Mouse (Mus musculus): ENCODE results near the gene Itgam. TPM values are rescaled to one million over a fixed set of nuclear protein-coding genes. Genes with fewer than 3 reads are reported as not detected.

Gene Itgam
- polyA plus RNA-seq, 1 experiment = 0.25 TPM

- H3K4me3 ChIP-seq (ENCODE audit: control insufficient read depth, low read depth, low read length) = no peak overlapping the region
- H3K4me1 ChIP-seq (ENCODE audit: control insufficient read depth, insufficient read depth, low read length) = no peaks in the 10 kb centered on the region
- no peaks in the 10 kb centered on the region for H3K36me3 ChIP-seq (ENCODE audit: control insufficient read depth, insufficient read depth, low read length)
- no peak overlapping the region for H3K27ac ChIP-seq (ENCODE audit: control insufficient read depth, insufficient read depth, low read depth, low read length)
- no peaks in the 10 kb centered on the region for H3K27me3 ChIP-seq (ENCODE audit: control insufficient read depth, insufficient read depth, low read length)
- no peak for TF ChIP-seq CTCF (IDR thresholded peaks at IDR 0.05; ENCODE audit: control insufficient read depth, insufficient read depth, insufficient replicate concordance, low read depth, low read length)
- no peak for TF ChIP-seq POLR2A (IDR thresholded peaks at IDR 0.05; ENCODE audit: control insufficient read depth, low read depth, low read length)
Measured at GRCm38 (mm10) chr7:128164001-128164400, 101.6 kb downstream of the Itgam start.

- no peak overlapping the region for H3K4me3 ChIP-seq (ENCODE audit: control insufficient read depth, low read depth, low read length)
Measured at GRCm38 (mm10) chr7:128166391-128166790, 104.0 kb downstream of the Itgam start.

More at GRCm38 (mm10) chr7:128166391-128166790, 104.0 kb downstream of the Itgam start:
- Histone ChIP-seq H3K36me3 (ENCODE audit: control insufficient read depth, insufficient read depth, low read length) (no peaks in the 10 kb centered on the region), H3K27me3 (ENCODE audit: control insufficient read depth, insufficient read depth, low read length) (no peaks in the 10 kb centered on the region), H3K4me1 (ENCODE audit: control insufficient read depth, insufficient read depth, low read length) (no peaks in the 10 kb centered on the region), H3K27ac (ENCODE audit: control insufficient read depth, insufficient read depth, low read depth, low read length) (no peak overlapping the region)
- TF ChIP-seq POLR2A (IDR thresholded peaks at IDR 0.05; ENCODE audit: control insufficient read depth, low read depth, low read length) = no peak
- TF ChIP-seq CTCF (IDR thresholded peaks at IDR 0.05; ENCODE audit: control insufficient read depth, insufficient read depth, insufficient replicate concordance, low read depth, low read length) = no peak

Other genes with a start within 250 kb of the Itgam start
- 18.3 and 19.4 TPM in 2 replicates for gene Stx4a, start 238.3 kb upstream of the Itgam start, polyA plus RNA-seq (2012; rRNA removed)
- 2.2 and 2.4 TPM in 2 replicates for gene Stx1b, start 238.1 kb upstream of the Itgam start, polyA plus RNA-seq (2012; rRNA removed)
- 57.9 and 60.3 TPM in 2 replicates for gene Zfp646, start 186.4 kb upstream of the Itgam start, polyA plus RNA-seq (2012; rRNA removed)
- 3.2 TPM in 2 replicates for gene Zfp668, start 185.8 kb upstream of the Itgam start, polyA plus RNA-seq (2012; rRNA removed)
- 0.76 and 0.88 TPM in 2 replicates for gene Prss53, start 171.7 kb upstream of the Itgam start, polyA plus RNA-seq (2012; rRNA removed)
- not detected in 2 replicates for gene Gm21974, start 167.2 kb upstream of the Itgam start, polyA plus RNA-seq (2012; rRNA removed)
- 29.3 and 39.0 TPM in 2 replicates for gene Vkorc1, start 167.0 kb upstream of the Itgam start, polyA plus RNA-seq (2012; rRNA removed)
- 7.9 and 10.6 TPM in 2 replicates for gene Bckdk, start 158.6 kb upstream of the Itgam start, polyA plus RNA-seq (2012; rRNA removed)
- 98.4 and 105 TPM in 2 replicates for gene Kat8, start 150.1 kb upstream of the Itgam start, polyA plus RNA-seq (2012; rRNA removed)
- 0.26 and 4.0 TPM in 2 replicates for gene Prss8, start 132.5 kb upstream of the Itgam start, polyA plus RNA-seq (2012; rRNA removed)
- gene Prss36, start 115.9 kb upstream of the Itgam start, polyA plus RNA-seq (2012; rRNA removed) = 5.9 and 6.3 TPM in 2 replicates
- gene Fus, start 95.2 kb upstream of the Itgam start, polyA plus RNA-seq (2012; rRNA removed) = 271 and 306 TPM in 2 replicates
- 2.9 and 3.1 TPM in 2 replicates for gene Pycard, start 68.8 kb upstream of the Itgam start, polyA plus RNA-seq (2012; rRNA removed)
- 0.25 and 0.32 TPM in 2 replicates for gene Trim72, start 58.7 kb upstream of the Itgam start, polyA plus RNA-seq (2012; rRNA removed)
- not detected in 2 replicates for gene Gm49368, start within 50 bp of the Itgam start, polyA plus RNA-seq (2012; rRNA removed)
- 0.16 and 0.24 TPM in 2 replicates for gene Itgax, start 66.9 kb downstream of the Itgam start, polyA plus RNA-seq (2012; rRNA removed)
- 21.1 and 21.4 TPM in 2 replicates for gene Itgad, start 91.7 kb downstream of the Itgam start, polyA plus RNA-seq (2012; rRNA removed)
- gene Cox6a2, start 143.7 kb downstream of the Itgam start, polyA plus RNA-seq (2012; rRNA removed) = 0.35 and 0.52 TPM in 2 replicates
- gene Armc5, start 174.7 kb downstream of the Itgam start, polyA plus RNA-seq (2012; rRNA removed) = 11.4 and 12.1 TPM in 2 replicates
- 8.1 and 9.5 TPM in 2 replicates for gene 9130023H24Rik, start 175.4 kb downstream of the Itgam start, polyA plus RNA-seq (2012; rRNA removed)
- gene Tgfb1i1, start 184.2 kb downstream of the Itgam start, polyA plus RNA-seq (2012; rRNA removed) = 3.7 and 5.2 TPM in 2 replicates
- gene Slc5a2, start 203.0 kb downstream of the Itgam start, polyA plus RNA-seq (2012; rRNA removed) = 1.2 and 2.0 TPM in 2 replicates
- gene BC017158, start 235.5 kb downstream of the Itgam start, polyA plus RNA-seq (2012; rRNA removed) = 10.0 and 10.8 TPM in 2 replicates

Measured in testis, adult 2 months (tissue).